ENCODE assay signal across 28 mouse cellular contexts in the genomic region with DNA sequence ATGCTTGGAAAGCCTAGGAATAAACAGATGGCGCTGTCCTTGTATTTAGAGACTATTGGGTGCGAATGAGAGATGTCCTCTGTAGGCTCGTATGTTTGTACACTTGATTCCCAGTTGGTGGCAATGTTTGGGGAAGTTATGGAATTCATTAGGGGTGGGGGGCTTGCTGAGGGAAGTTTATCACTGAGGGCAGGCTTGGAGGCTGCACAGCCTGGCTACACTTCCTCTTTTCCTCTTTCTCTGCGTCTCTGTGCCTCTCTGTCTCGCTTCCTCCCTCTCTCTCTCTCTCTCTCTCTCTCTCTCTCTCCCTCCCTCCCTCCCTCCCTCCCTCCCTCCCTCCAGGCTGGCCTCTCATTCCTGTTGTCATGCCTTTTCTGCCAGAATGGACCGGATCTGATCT.
DNase-seq lines count a peak whose midpoint lies in the region; ATAC-seq and TF ChIP-seq lines count a peak whose summit lies in the region.
"Had no signal": no experiment of that assay in that cellular context is flagged by ENCODE, and none has a peak within 500 bp of the region (broad histone marks: within the 10 kb centered on the region; RNA-seq: fewer than 3 reads in every experiment).

No protein-coding gene starts in this region.

- dilution Hi-C loops in CH12.LX (cut with MboI; ENCODE audit: extremely low pct_ligation_motif_present, extremely low pct_unique_long_range_greater_than_20kb, low sequenced_read_pairs), result no loop called here

- in situ Hi-C loops in CH12.LX (cut with MboI; ENCODE audit: low pct_ligation_motif_present, low pct_unique_long_range_greater_than_20kb, low sequenced_read_pairs), result no loop called here

- TF ChIP-seq POLR2A in CH12.LX (IDR thresholded peaks at IDR 0.05; ENCODE audit: low read depth, low read length), result no peak
- no peak for TF ChIP-seq POLR2A in myocyte (IDR thresholded peaks at IDR 0.05; ENCODE audit: insufficient read length, low read depth)

- H3K4me1 ChIP-seq in CH12.LX (ENCODE audit: control insufficient read depth in 1 of 2, insufficient read depth in 2 of 2), result peaks cover 9 to 40% of the 10 kb centered on the region in 2 experiments; a peak in 3 of 4 replicates
- H3K4me1 ChIP-seq in hindbrain, embryonic 10.5 days (replicated peaks), result peaks cover 12% of the 10 kb centered on the region; the same call in 1 of the 2 replicates

- H3K27me3 ChIP-seq in CH12.LX (replicated peaks) (no peaks in the 10 kb centered on the region), myocyte (ENCODE audit: control insufficient read depth, insufficient read depth, insufficient read length) (no peaks in the 10 kb centered on the region)
- H3K27me3 ChIP-seq in hindbrain, embryonic 10.5 days (ENCODE audit: insufficient read depth, poor library complexity, severe bottlenecking), result no peaks in the 10 kb centered on the region
- H3K27me3 ChIP-seq: embryonic facial prominence, embryonic 13.5 days; forebrain, embryonic 13.5 days; heart, embryonic 13.5 days; hindbrain, embryonic 13.5 days; Patski had no signal

- TF ChIP-seq RAD21 in CH12.LX (IDR thresholded peaks at IDR 0.05; ENCODE audit: low read depth, low read length), result no peak

- peak overlapping the region; percentile 24; the same call in 1 of the 2 replicates for H3K9ac ChIP-seq in CH12.LX (ENCODE audit: insufficient read depth, low read depth)
- H3K9ac ChIP-seq: embryonic facial prominence, embryonic 13.5 days; forebrain, embryonic 13.5 days; forebrain, postnatal 0 days; heart, embryonic 13.5 days; hindbrain, embryonic 13.5 days had no signal

- TF ChIP-seq EP300 in CH12.LX (IDR thresholded peaks at IDR 0.05; ENCODE audit: low read length), result no peak

- H3K4me2 ChIP-seq in CH12.LX (ENCODE audit: insufficient read depth, low read depth, poor library complexity, severe bottlenecking) (peak overlapping the region; percentile 40), myocyte (ENCODE audit: low read depth) (peak overlapping the region; percentile 22)
- H3K4me2 ChIP-seq: embryonic facial prominence, embryonic 13.5 days; forebrain, embryonic 13.5 days; heart, embryonic 13.5 days; hindbrain, embryonic 13.5 days had no signal

- WGBS in hindbrain, embryonic 10.5 days, result 78% methylated on average over 6 of the region's 6 CpGs

- H3K9me3 ChIP-seq in CH12.LX (replicated peaks; ENCODE audit: low read length), result no peaks in the 10 kb centered on the region
- no peaks in the 10 kb centered on the region for H3K9me3 ChIP-seq in hindbrain, embryonic 10.5 days
- H3K9me3 ChIP-seq: embryonic facial prominence, embryonic 10.5 days; embryonic facial prominence, embryonic 13.5 days; forebrain, embryonic 10.5 days; forebrain, embryonic 13.5 days; heart, embryonic 10.5 days; heart, embryonic 13.5 days; hindbrain, embryonic 13.5 days had no signal

- H3ac ChIP-seq in myocyte (ENCODE audit: control insufficient read depth, insufficient read length), result no peak overlapping the region

- peak; percentile 20 for DNase-seq in CH12.LX (ENCODE audit: extremely low read depth)
- DNase-seq in MEL-GATA-1-ER (ENCODE audit: extremely low read depth, low read depth), result peak; percentile 77
- no peak for DNase-seq in urinary bladder, adult 2 months (ENCODE audit: low spot score)
- no peak for DNase-seq in hindbrain, embryonic 10.5 days (ENCODE audit: low spot score)
- DNase-seq: adrenal gland, postnatal 10 days; adrenal gland, postnatal 36 days; cerebellum, adult 18-20 months; cerebellum, adult 9-11 months; cerebellum, postnatal 25 days; embryo, embryonic 11 days; forebrain, postnatal 0 days; gastrocnemius, postnatal 25 days; heart, adult 2 months; heart, postnatal 14 days; heart, postnatal 4 days had no signal

- TF ChIP-seq CTCF in CH12.LX (conservative IDR thresholded peaks at IDR 0.05 in 1 of 2, IDR thresholded peaks at IDR 0.05 in 1 of 2; ENCODE audit: low read depth in 2 of 2, low read length in 2 of 2), result no peak

- peak overlapping the region in 2 of 3 experiments; percentile 42 to 46 for H3K4me3 ChIP-seq in CH12.LX (replicated peaks in 1 of 3; ENCODE audit: low read depth in 2 of 3, low read length in 2 of 3, poor library complexity in 1 of 3)
- H3K4me3 ChIP-seq in myocyte, result peak overlapping the region; percentile 1
- no peak overlapping the region for H3K4me3 ChIP-seq in hindbrain, embryonic 10.5 days
- H3K4me3 ChIP-seq: embryonic facial prominence, embryonic 10.5 days; embryonic facial prominence, embryonic 13.5 days; forebrain, embryonic 10.5 days; forebrain, embryonic 13.5 days; heart, adult 2 months; heart, embryonic 10.5 days; heart, embryonic 13.5 days; hindbrain, embryonic 13.5 days had no signal

- no peak overlapping the region for H3K27ac ChIP-seq in CH12.LX (ENCODE audit: insufficient read depth, low read depth)
- H3K27ac ChIP-seq in hindbrain, embryonic 10.5 days, result no peak overlapping the region
- H3K27ac ChIP-seq: embryonic facial prominence, embryonic 10.5 days; embryonic facial prominence, embryonic 13.5 days; forebrain, embryonic 10.5 days; forebrain, embryonic 13.5 days; heart, adult 2 months; heart, embryonic 10.5 days; heart, embryonic 13.5 days; hindbrain, embryonic 13.5 days had no signal

- peak; percentile 50 to 56; a peak in 2 of 4 replicates for ATAC-seq in hematopoietic stem cell, adult 5-6 weeks (replicated peaks in 1 of 2; ENCODE audit: insufficient read depth in 1 of 2, low FRiP score in 2 of 2, low TSS enrichment in 1 of 2, low read depth in 1 of 2, poor library complexity in 2 of 2, severe bottlenecking in 2 of 2)
- ATAC-seq in erythroblast, adult 5-6 weeks (replicated peaks; ENCODE audit: low FRiP score, poor library complexity, severe bottlenecking), result no peak
- ATAC-seq: forebrain, embryonic 13.5 days; forebrain, postnatal 0 days; hindbrain, embryonic 16.5 days; intestine, embryonic 16.5 days; Patski had no signal

- peaks cover 0 to 12% of the 10 kb centered on the region in 2 experiments for H3K36me3 ChIP-seq in CH12.LX (replicated peaks in 1 of 2; ENCODE audit: control insufficient read depth in 1 of 2, insufficient read depth in 1 of 2, low read length in 1 of 2)
- H3K36me3 ChIP-seq in myocyte (ENCODE audit: control insufficient read depth, insufficient read depth), result no peaks in the 10 kb centered on the region
- no peaks in the 10 kb centered on the region for H3K36me3 ChIP-seq in hindbrain, embryonic 10.5 days
- H3K36me3 ChIP-seq: embryonic facial prominence, embryonic 10.5 days; embryonic facial prominence, embryonic 13.5 days; forebrain, embryonic 10.5 days; heart, embryonic 10.5 days; heart, embryonic 13.5 days; hindbrain, embryonic 13.5 days had no signal

- H3K79me2 ChIP-seq in CH12.LX (replicated peaks; ENCODE audit: control insufficient read depth, extremely low read depth, insufficient read depth, poor library complexity, severe bottlenecking) (no peaks in the 10 kb centered on the region), myocyte (ENCODE audit: control insufficient read depth, insufficient read depth) (no peaks in the 10 kb centered on the region)

TF ChIP-seq in CH12.LX, 34 proteins besides CTCF, POLR2A, EP300 and RAD21:
- TF ChIP-seq JUN (IDR thresholded peaks at IDR 0.05; ENCODE audit: insufficient read depth, low read depth, low read length) (no peak), IRF4 (IDR thresholded peaks at IDR 0.05; ENCODE audit: low read depth, low read length) (no peak), BHLHE40 (IDR thresholded peaks at IDR 0.05; ENCODE audit: low read depth, low read length) (no peak), USF1 (IDR thresholded peaks at IDR 0.05; ENCODE audit: low read depth, low read length) (no peak), JUND (conservative IDR thresholded peaks at IDR 0.05; ENCODE audit: low read depth, low read length) (no peak), MYC (IDR thresholded peaks at IDR 0.05; ENCODE audit: low read depth, low read length) (no peak), SMC3 (IDR thresholded peaks at IDR 0.05; ENCODE audit: low read depth, low read length) (no peak), MAX (IDR thresholded peaks at IDR 0.05; ENCODE audit: low read length) (no peak), HCFC1 (IDR thresholded peaks at IDR 0.05; ENCODE audit: low read depth, low read length) (no peak), NRF1 (IDR thresholded peaks at IDR 0.05; ENCODE audit: low read depth, low read length) (no peak)
TF ChIP-seq in CH12.LX: peak in this region for 0.

TF ChIP-seq in myocyte, 11 proteins besides CTCF, POLR2A, EP300 and RAD21:
- TF ChIP-seq MAX (IDR thresholded peaks at IDR 0.05; ENCODE audit: low read depth) (no peak), CEBPB (IDR thresholded peaks at IDR 0.05; ENCODE audit: insufficient read depth, poor library complexity, severe bottlenecking) (no peak), POLR2AphosphoS2 (IDR thresholded peaks at IDR 0.05; ENCODE audit: insufficient read length, low read depth) (no peak), TCF12 (IDR thresholded peaks at IDR 0.05; ENCODE audit: insufficient read depth, poor library complexity, severe bottlenecking) (no peak), TCF3 (IDR thresholded peaks at IDR 0.05; ENCODE audit: insufficient read length, low read depth) (no peak)

Comparison
In these comparisons a context has a peak if more than half of its experiments do, and no peak if none do; other contexts are left out.
1. DNase-seq: peak in CH12.LX (single experiment) and MEL-GATA-1-ER (single experiment); none in urinary bladder, adult 2 months (single experiment) and hindbrain, embryonic 10.5 days (single experiment).